Mouse (Mus musculus) leukemia stem cell, adult 10-12 weeks (primary cell): Measurements from ENCODE around the gene Psg23. TPM values are rescaled to one million over a fixed set of nuclear protein-coding genes. Genes with fewer than 3 reads are reported as not detected.

ENCODE experiments used
- polyA plus RNA-seq: library from polyadenylated mRNA; stranded (reverse); fragments of >175 nt; gene quantifications from 2 replicates; pipeline ENCODE4 v1.2.3, GENCODE M21; 2012; ENCODE audit warnings: low replicate concordance

Gene Psg23
- 0.12 TPM in 1 of 2 replicates, not detected in the other for polyA plus RNA-seq

DNA sequence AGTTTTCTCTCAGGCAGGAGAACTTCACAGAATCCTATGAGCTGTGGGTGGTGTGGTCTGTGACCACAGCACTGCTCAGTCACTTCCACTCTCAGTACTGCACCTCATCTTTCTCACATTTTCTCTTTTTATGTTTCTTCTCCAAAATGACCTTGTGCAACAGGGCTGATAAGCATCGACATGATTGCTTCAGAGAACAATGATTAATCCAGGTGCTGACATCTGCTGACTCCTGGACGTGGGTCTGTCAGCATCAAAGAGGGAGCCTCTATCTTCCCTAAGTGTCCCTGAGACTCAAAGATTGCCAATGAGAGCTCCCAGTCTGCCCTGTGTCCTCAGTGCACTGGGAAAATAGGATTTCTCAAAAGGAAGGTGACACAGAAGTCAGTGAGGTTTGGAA, at the start of gene Psg23:
Gene Psg23 (minus strand): TSS at position 101 of the 400 bp plus-strand sequence.

DNA sequence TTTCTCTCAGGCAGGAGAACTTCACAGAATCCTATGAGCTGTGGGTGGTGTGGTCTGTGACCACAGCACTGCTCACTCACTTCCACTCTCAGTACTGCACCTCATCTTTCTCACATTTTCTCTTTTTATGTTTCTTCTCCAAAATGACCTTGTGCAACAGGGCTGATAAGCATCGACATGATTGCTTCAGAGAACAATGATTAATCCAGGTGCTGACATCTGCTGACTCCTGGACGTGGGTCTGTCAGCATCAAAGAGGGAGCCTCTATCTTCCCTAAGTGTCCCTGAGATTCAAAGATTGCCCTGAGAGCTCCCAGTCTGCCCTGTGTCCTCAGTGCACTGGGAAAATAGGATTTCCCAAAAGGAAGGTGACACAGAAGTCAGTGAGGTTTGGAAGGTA, 40.3 kb upstream of the Psg23 start, which contains the start of gene Psg21:
Gene Psg21 (minus strand): TSS at position 101 of the 400 bp plus-strand sequence.

DNA sequence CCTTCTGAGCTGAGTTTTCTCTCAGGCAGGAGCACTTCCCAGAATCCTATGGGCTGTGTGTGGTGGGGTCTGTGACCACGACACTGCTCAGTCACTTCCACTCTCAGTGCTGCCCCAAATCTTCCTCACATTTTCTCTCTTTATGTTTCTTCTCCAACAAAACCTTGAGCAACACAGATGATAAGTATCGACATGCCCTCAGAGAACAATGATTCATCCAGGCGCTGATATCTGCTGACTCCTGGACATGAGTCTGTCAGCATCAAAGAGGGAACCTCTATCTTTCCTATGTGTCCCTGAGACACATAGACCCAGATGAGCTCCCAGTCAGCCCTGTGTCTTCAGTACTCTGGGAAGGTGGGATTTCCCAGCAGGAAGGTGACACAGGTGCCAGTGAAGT, 49.1 kb downstream of the Psg23 start, which contains the start of gene Psg27:
Gene Psg27 (minus strand): TSS at position 101 of the 400 bp plus-strand sequence.

Other genes starting within 250 kb of the Psg23 start
- not detected in 2 replicates for gene Psg28, start 184.5 kb downstream of the Psg23 start, polyA plus RNA-seq
- gene Psg26, start 132.3 kb downstream of the Psg23 start, polyA plus RNA-seq, result not detected in 2 replicates
- gene Psg25, start 84.2 kb downstream of the Psg23 start, polyA plus RNA-seq, result not detected in 2 replicates
- not detected in 2 replicates for gene Psg27, start 49.2 kb downstream of the Psg23 start, polyA plus RNA-seq
- not detected in 2 replicates for gene Psg21, start 40.2 kb upstream of the Psg23 start, polyA plus RNA-seq
- not detected in 2 replicates for gene Psg20, start 69.7 kb upstream of the Psg23 start, polyA plus RNA-seq
- not detected in 2 replicates for gene Psg22, start 101.6 kb upstream of the Psg23 start, polyA plus RNA-seq
- not detected in 2 replicates for gene Psg19, start 182.0 kb upstream of the Psg23 start, polyA plus RNA-seq
- not detected in 2 replicates for gene Psg17, start 205.1 kb upstream of the Psg23 start, polyA plus RNA-seq
- gene Mill2, start 223.5 kb upstream of the Psg23 start, polyA plus RNA-seq, result not detected in 2 replicates